Mouse (Mus musculus) liver, embryonic 11.5 days (tissue): ENCODE measurements around the gene Tufm. TPM values are rescaled to one million over a fixed set of nuclear protein-coding genes. Genes with fewer than 3 reads are reported as not detected.

Experiments used
- polyA plus RNA-seq: library from polyadenylated mRNA; unstranded; fragments of >200 nt; fragmentation: Nextera tagmentation; extraction: Ambion mirVana; gene quantifications from 2 replicates; pipeline ENCODE4 v1.2.1, GENCODE M21; 2014

Tufm gene
- polyA plus RNA-seq, 1 experiment from 2014 or later, result 193 TPM

Other genes starting within 250 kb of the Tufm start
- 13.6 and 14.2 TPM in 2 replicates for gene Sbk1, start 214.7 kb upstream of the Tufm start, polyA plus RNA-seq
- gene Lat, start 117.8 kb upstream of the Tufm start, polyA plus RNA-seq, result 18.8 and 20.3 TPM in 2 replicates
- gene Spns1, start 109.9 kb upstream of the Tufm start, polyA plus RNA-seq, result 43.8 and 43.9 TPM in 2 replicates
- gene Nfatc2ip, start 90.6 kb upstream of the Tufm start, polyA plus RNA-seq, result 3.6 and 4.0 TPM in 2 replicates
- gene Cd19, start 72.5 kb upstream of the Tufm start, polyA plus RNA-seq, result 0.13 TPM in 1 of 2 replicates, not detected in the other
- gene Rabep2, start 58.6 kb upstream of the Tufm start, polyA plus RNA-seq, result 15.6 and 16.0 TPM in 2 replicates
- 1.3 TPM in 2 replicates for gene Atp2a1, start 24.3 kb upstream of the Tufm start, polyA plus RNA-seq
- 26.2 and 26.4 TPM in 2 replicates for gene Sh2b1, start 11.9 kb upstream of the Tufm start, polyA plus RNA-seq
- gene Atxn2l, start 16.1 kb downstream of the Tufm start, polyA plus RNA-seq, result 71.4 and 75.7 TPM in 2 replicates
- 195 and 201 TPM in 2 replicates for gene Eif3c, start 79.0 kb downstream of the Tufm start, polyA plus RNA-seq
- 0.68 and 1.4 TPM in 2 replicates for gene Apobr, start 97.6 kb downstream of the Tufm start, polyA plus RNA-seq
- gene Cln3, start 98.5 kb downstream of the Tufm start, polyA plus RNA-seq, result 19.7 and 25.2 TPM in 2 replicates
- gene Il27, start 107.6 kb downstream of the Tufm start, polyA plus RNA-seq, result not detected in 2 replicates
- 4.3 and 7.1 TPM in 2 replicates for gene Nupr1, start 143.5 kb downstream of the Tufm start, polyA plus RNA-seq
- 53.7 and 64.5 TPM in 2 replicates for gene Sgf29, start 161.9 kb downstream of the Tufm start, polyA plus RNA-seq
- gene Sult1a1, start 189.1 kb downstream of the Tufm start, polyA plus RNA-seq, result 0.14 and 0.44 TPM in 2 replicates
- 210 and 217 TPM in 2 replicates for gene Bola2, start 208.0 kb downstream of the Tufm start, polyA plus RNA-seq
- 6.6 and 7.7 TPM in 2 replicates for gene Slx1b, start 208.4 kb downstream of the Tufm start, polyA plus RNA-seq
- 94.0 and 94.9 TPM in 2 replicates for gene Coro1a, start 220.4 kb downstream of the Tufm start, polyA plus RNA-seq